Mouse (Mus musculus) heart, embryonic 16.5 days (tissue): ENCODE data around the gene Arl4c. TPM values are rescaled to one million over a fixed set of nuclear protein-coding genes. Genes with fewer than 3 reads are reported as not detected.

Experiments used
- ATAC-seq: fragments of 200-750 bp; cut with Nextera tagmentation; replicated peaks from 2 replicates; pipeline ENCODE4 v1.8.0; 2017; ENCODE audit warnings: moderate number of reproducible peaks; ENCODE audit not compliant: insufficient read depth, low FRiP score; ENCODE audit errors: extremely low read depth
- H3K27ac ChIP-seq: fragments of 300-500 bp; sonication (generic); 2 replicates; pipeline ENCODE4 v1.5.1; 2014; ENCODE audit warnings: mild to moderate bottlenecking, low read length, control low read depth, moderate library complexity
- H3K27me3 ChIP-seq: fragments of 300-500 bp; sonication (generic); 2 replicates; pipeline ENCODE4 v1.6.1; 2014; ENCODE audit warnings: low read length, mixed read lengths; ENCODE audit not compliant: control insufficient read depth, insufficient read depth
- H3K36me3 ChIP-seq: fragments of 300-500 bp; sonication (generic); 2 replicates; pipeline ENCODE4 v1.6.1; 2014; ENCODE audit not compliant: control insufficient read depth, insufficient read depth
- H3K4me1 ChIP-seq: fragments of 300-500 bp; sonication (generic); 2 replicates; pipeline ENCODE4 v1.6.1; 2014; ENCODE audit warnings: low read length, mixed read lengths; ENCODE audit not compliant: control insufficient read depth, insufficient read depth
- H3K4me2 ChIP-seq: fragments of 300-500 bp; sonication (generic); 2 replicates; pipeline ENCODE4 v1.6.1; 2014; ENCODE audit warnings: low read depth, mild to moderate bottlenecking, control low read depth, low read length
- H3K4me3 ChIP-seq: fragments of 300-500 bp; sonication (generic); 2 replicates; pipeline ENCODE4 v1.5.1; 2014; ENCODE audit warnings: mild to moderate bottlenecking, control low read depth, low read length
- H3K9ac ChIP-seq: fragments of 300-500 bp; sonication (generic); 2 replicates; pipeline ENCODE4 v1.6.1; 2014; ENCODE audit warnings: low read length, control low read depth
- H3K9me3 ChIP-seq: fragments of 300-500 bp; sonication (generic); replicated peaks from 2 replicates; pipeline ENCODE4 v1.6.1; 2016; ENCODE audit warnings: low read length; ENCODE audit not compliant: control insufficient read depth
- WGBS: fragments of 180-500 bp; shearing (Covaris S2); extraction: QIAGEN DNeasy Blood & Tissue Kit; methylation state at CpG from one replicate; pipeline ENCODE4 v1.1.7; 2014; 5-methylcytosine and 5-hydroxymethylcytosine counted together
- polyA plus RNA-seq: library from polyadenylated mRNA; unstranded; fragments of >200 nt; fragmentation: Nextera tagmentation; extraction: Ambion mirVana; gene quantifications from 2 replicates; pipeline ENCODE4 v1.2.1, GENCODE M21; 2015

The Arl4c gene
- polyA plus RNA-seq, 1 experiment from 2014 or later, result 7.7 TPM

DNA sequence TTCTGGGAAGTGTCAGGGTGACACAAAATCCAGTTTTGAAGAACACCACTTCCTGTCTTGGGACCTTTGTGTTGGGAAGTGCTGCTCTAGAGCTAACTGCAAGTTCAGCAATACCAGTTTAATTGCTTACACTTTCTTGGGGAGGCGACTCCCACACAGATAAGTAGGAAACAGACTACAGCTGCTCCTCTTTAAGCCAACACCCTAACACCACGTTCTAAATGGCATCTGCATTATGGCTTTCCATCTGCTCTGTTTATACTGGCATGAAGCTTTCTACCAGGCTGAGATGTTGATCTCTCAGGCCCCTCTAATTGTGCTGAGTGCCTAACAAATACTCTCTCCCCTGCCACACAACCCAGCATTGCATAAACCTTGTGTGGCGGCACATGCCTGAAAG, 36.9 kb upstream of the Arl4c start:
- H3K9ac ChIP-seq, result no peak overlapping the region
- H3K27ac ChIP-seq, result no peak overlapping the region
- H3K4me3 ChIP-seq, result no peak overlapping the region
- no peak overlapping the region for H3K4me2 ChIP-seq
- no peaks in the 10 kb centered on the region for H3K27me3 ChIP-seq
- 47% methylated on average over 3 of the region's 3 CpGs for WGBS
- no peaks in the 10 kb centered on the region for H3K9me3 ChIP-seq
- H3K4me1 ChIP-seq, result no peaks in the 10 kb centered on the region
- H3K36me3 ChIP-seq, result no peaks in the 10 kb centered on the region
- ATAC-seq, result no peak

DNA sequence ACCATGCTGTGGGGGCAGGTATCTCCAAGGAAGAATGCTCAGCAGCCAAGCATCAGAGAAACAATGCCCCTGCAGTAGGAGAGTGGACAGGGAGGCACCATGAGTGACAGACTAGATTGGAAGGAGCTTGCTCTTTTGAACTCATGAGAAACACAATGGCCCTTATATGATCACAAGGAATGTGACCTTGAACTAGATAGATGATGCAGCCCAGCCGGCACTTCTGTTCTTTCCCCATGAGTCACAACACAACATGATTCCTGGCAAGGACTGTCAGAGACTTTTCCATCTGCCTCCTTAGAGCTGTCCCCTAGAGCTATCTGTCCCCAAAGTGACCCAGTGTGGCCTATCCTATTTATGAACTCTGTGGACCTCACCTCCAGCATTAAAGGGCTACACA, 27.5 kb upstream of the Arl4c start:
- H3K4me3 ChIP-seq, result no peak overlapping the region
- no peaks in the 10 kb centered on the region for H3K27me3 ChIP-seq
- no peak for ATAC-seq
- H3K9me3 ChIP-seq, result no peaks in the 10 kb centered on the region
- H3K4me2 ChIP-seq, result no peak overlapping the region
- H3K9ac ChIP-seq, result no peak overlapping the region
- H3K36me3 ChIP-seq, result no peaks in the 10 kb centered on the region
- H3K4me1 ChIP-seq, result no peaks in the 10 kb centered on the region
- 30% methylated on average over 1 of the region's 1 CpGs for WGBS
- no peak overlapping the region for H3K27ac ChIP-seq

DNA sequence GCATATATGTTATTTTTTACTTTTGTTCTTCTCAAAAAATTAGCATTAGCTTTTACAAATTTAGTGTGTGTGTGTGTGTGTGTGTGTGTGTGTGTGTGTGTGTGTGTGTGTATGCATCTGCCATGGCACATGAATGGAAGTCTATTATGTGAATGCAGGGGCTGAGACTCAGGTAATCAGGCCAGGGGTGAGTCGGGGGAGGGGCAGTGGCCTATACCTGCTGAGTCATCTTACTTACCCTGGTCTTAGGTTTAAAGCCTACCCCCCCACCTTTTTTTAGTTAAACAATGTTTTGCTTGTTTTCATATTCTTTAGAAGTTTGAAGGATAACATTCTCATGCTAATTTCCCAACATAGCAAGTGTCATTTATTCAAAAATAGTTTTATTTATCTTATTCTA, 25.3 kb upstream of the Arl4c start:
- no peak overlapping the region for H3K27ac ChIP-seq
- no peaks in the 10 kb centered on the region for H3K9me3 ChIP-seq
- 100% methylated on average over 1 of the region's 1 CpGs for WGBS
- no peaks in the 10 kb centered on the region for H3K36me3 ChIP-seq
- no peak for ATAC-seq
- H3K4me3 ChIP-seq, result no peak overlapping the region
- H3K4me2 ChIP-seq, result no peak overlapping the region
- H3K9ac ChIP-seq, result no peak overlapping the region
- no peaks in the 10 kb centered on the region for H3K27me3 ChIP-seq
- H3K4me1 ChIP-seq, result no peaks in the 10 kb centered on the region

GRCm38 (mm10) chr1:88725716-88726115, 23.7 kb upstream of the Arl4c start:
- Histone ChIP-seq H3K9me3 (no peaks in the 10 kb centered on the region), H3K27ac (no peak overlapping the region), H3K9ac (no peak overlapping the region), H3K4me1 (no peaks in the 10 kb centered on the region), H3K36me3 (no peaks in the 10 kb centered on the region), H3K4me3 (no peak overlapping the region), H3K27me3 (no peaks in the 10 kb centered on the region), H3K4me2 (no peak overlapping the region)
- WGBS, result 52% methylated on average over 1 of the region's 1 CpGs
- ATAC-seq, result no peak

GRCm38 (mm10) chr1:88720626-88721229, 18.7 kb upstream of the Arl4c start:
- ATAC-seq, result no peak
- H3K4me3 ChIP-seq, result no peak overlapping the region
- H3K9ac ChIP-seq, result no peak overlapping the region
- H3K36me3 ChIP-seq, result no peaks in the 10 kb centered on the region
- H3K27me3 ChIP-seq, result no peaks in the 10 kb centered on the region
- H3K4me1 ChIP-seq, result no peaks in the 10 kb centered on the region
- H3K9me3 ChIP-seq, result no peaks in the 10 kb centered on the region
- no peak overlapping the region for H3K27ac ChIP-seq
- no peak overlapping the region for H3K4me2 ChIP-seq
- 37% methylated on average over 11 of the region's 11 CpGs for WGBS

GRCm38 (mm10) chr1:88718563-88718962, 16.5 kb upstream of the Arl4c start:
- no peak for ATAC-seq
- Histone ChIP-seq H3K4me1 (no peaks in the 10 kb centered on the region), H3K36me3 (no peaks in the 10 kb centered on the region), H3K27me3 (no peaks in the 10 kb centered on the region), H3K27ac (no peak overlapping the region), H3K4me2 (no peak overlapping the region), H3K4me3 (no peak overlapping the region), H3K9me3 (no peaks in the 10 kb centered on the region), H3K9ac (no peak overlapping the region)
- WGBS, result 78% methylated on average over 3 of the region's 3 CpGs

DNA sequence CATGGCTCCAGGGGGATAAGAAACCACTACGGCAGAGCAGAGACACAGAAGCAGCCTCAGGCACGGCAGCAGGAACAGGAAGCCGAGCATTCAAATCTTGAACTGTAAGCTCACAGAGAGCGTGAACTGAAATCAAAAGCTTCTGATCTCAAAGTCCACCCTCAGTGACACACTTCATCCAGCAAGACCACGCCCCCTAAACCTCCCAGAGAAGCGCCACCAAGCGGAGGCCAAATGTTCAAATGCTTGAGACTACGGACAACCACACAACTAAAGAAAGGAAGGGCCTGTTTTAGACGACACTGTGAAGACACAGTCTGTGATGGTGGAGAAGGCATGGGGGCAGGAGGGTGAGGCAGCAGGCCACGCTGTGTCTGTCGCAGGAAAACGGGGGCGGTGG, 15.7 kb upstream of the Arl4c start:
- no peaks in the 10 kb centered on the region for H3K9me3 ChIP-seq
- 73% methylated on average over 13 of the region's 13 CpGs for WGBS
- H3K4me2 ChIP-seq, result no peak overlapping the region
- no peaks in the 10 kb centered on the region for H3K4me1 ChIP-seq
- no peak overlapping the region for H3K4me3 ChIP-seq
- H3K27me3 ChIP-seq, result no peaks in the 10 kb centered on the region
- no peak overlapping the region for H3K27ac ChIP-seq
- no peak overlapping the region for H3K9ac ChIP-seq
- no peaks in the 10 kb centered on the region for H3K36me3 ChIP-seq
- ATAC-seq, result no peak

GRCm38 (mm10) chr1:88712011-88712410, 10.0 kb upstream of the Arl4c start:
- Histone ChIP-seq H3K4me1 (no peaks in the 10 kb centered on the region), H3K4me2 (no peak overlapping the region), H3K27ac (no peak overlapping the region), H3K4me3 (no peak overlapping the region), H3K9ac (no peak overlapping the region), H3K9me3 (no peaks in the 10 kb centered on the region), H3K36me3 (no peaks in the 10 kb centered on the region), H3K27me3 (peaks cover 3% of the 10 kb centered on the region; the same call in 1 of the 2 replicates)
- no peak for ATAC-seq
- 71% methylated on average over 6 of the region's 6 CpGs for WGBS

- 67% methylated on average over 9 of the region's 9 CpGs for WGBS
- Histone ChIP-seq H3K4me2 (no peak overlapping the region), H3K36me3 (no peaks in the 10 kb centered on the region), H3K27me3 (peaks cover 3% of the 10 kb centered on the region; the same call in 1 of the 2 replicates), H3K9ac (no peak overlapping the region), H3K27ac (no peak overlapping the region), H3K4me1 (peaks cover 4% of the 10 kb centered on the region; the same call in 1 of the 2 replicates), H3K9me3 (no peaks in the 10 kb centered on the region), H3K4me3 (no peak overlapping the region)
- ATAC-seq, result no peak
Measured at GRCm38 (mm10) chr1:88708646-88709305, 6.8 kb upstream of the Arl4c start.
